Mouse (Mus musculus): ENCODE results near the gene Tspan32. TPM values are rescaled to one million over a fixed set of nuclear protein-coding genes. Genes with fewer than 3 reads are reported as not detected.

Gene Tspan32
- polyA plus RNA-seq, 1 experiment from 2014 or later: 4.4 TPM

GRCm38 (mm10) chr7:143041138-143041822 is 36.4 kb downstream of the Tspan32 start:
- DNase-seq (ENCODE audit: low spot score): no peak
- H3K4me1 ChIP-seq: peaks cover 17% of the 10 kb centered on the region
- no peaks in the 10 kb centered on the region for H3K27me3 ChIP-seq (replicated peaks; ENCODE audit: low read depth, poor library complexity, severe bottlenecking)
- WGBS: 82% methylated on average over 3 of the region's 3 CpGs
- no peaks in the 10 kb centered on the region for H3K9me3 ChIP-seq
- peak overlapping the region; percentile 21 for H3K27ac ChIP-seq (replicated peaks)
- H3K36me3 ChIP-seq (replicated peaks): no peaks in the 10 kb centered on the region
- no peak overlapping the region for H3K4me3 ChIP-seq

- peak overlapping the region; percentile 21 for H3K27ac ChIP-seq (replicated peaks)
Measured at GRCm38 (mm10) chr7:143042089-143042488, 37.2 kb downstream of the Tspan32 start.

GRCm38 (mm10) chr7:143042897-143043300 is 38.1 kb downstream of the Tspan32 start:
- Histone ChIP-seq H3K4me3 (no peak overlapping the region), H3K27ac (replicated peaks) (0 out of 2 replicates have a peak overlapping the region, but pooled peaks have one; percentile 21), H3K27me3 (replicated peaks; ENCODE audit: low read depth, poor library complexity, severe bottlenecking) (no peaks in the 10 kb centered on the region), H3K9me3 (no peaks in the 10 kb centered on the region), H3K4me1 (peaks cover 17% of the 10 kb centered on the region), H3K36me3 (replicated peaks) (no peaks in the 10 kb centered on the region)
- WGBS: 77% methylated on average over 3 of the region's 3 CpGs
- no peak for DNase-seq (ENCODE audit: low spot score)

More at GRCm38 (mm10) chr7:143042089-143042488, 37.2 kb downstream of the Tspan32 start:
- no peaks in the 10 kb centered on the region for H3K36me3 ChIP-seq (replicated peaks)
- H3K4me3 ChIP-seq: no peak overlapping the region
- no peaks in the 10 kb centered on the region for H3K27me3 ChIP-seq (replicated peaks; ENCODE audit: low read depth, poor library complexity, severe bottlenecking)
- WGBS: 65% methylated on average over 3 of the region's 3 CpGs
- no peaks in the 10 kb centered on the region for H3K9me3 ChIP-seq
- H3K4me1 ChIP-seq: peaks cover 17% of the 10 kb centered on the region
- DNase-seq (ENCODE audit: low spot score): no peak

GRCm38 (mm10) chr7:143044049-143044825 is 39.4 kb downstream of the Tspan32 start:
- H3K36me3 ChIP-seq (replicated peaks): no peaks in the 10 kb centered on the region
- H3K27me3 ChIP-seq (replicated peaks; ENCODE audit: low read depth, poor library complexity, severe bottlenecking): no peaks in the 10 kb centered on the region
- peaks cover 17% of the 10 kb centered on the region for H3K4me1 ChIP-seq
- no peaks in the 10 kb centered on the region for H3K9me3 ChIP-seq
- DNase-seq (ENCODE audit: low spot score): no peak
- WGBS: 96% methylated on average over 2 of the region's 2 CpGs
- no peak overlapping the region for H3K27ac ChIP-seq (replicated peaks)
- no peak overlapping the region for H3K4me3 ChIP-seq

GRCm38 (mm10) chr7:143044826-143045206 is 40.0 kb downstream of the Tspan32 start:
- H3K27ac ChIP-seq (replicated peaks): no peak overlapping the region
- no peak overlapping the region for H3K4me3 ChIP-seq
- no peak for DNase-seq (ENCODE audit: low spot score)
- H3K36me3 ChIP-seq (replicated peaks): no peaks in the 10 kb centered on the region
- H3K4me1 ChIP-seq: peaks cover 17% of the 10 kb centered on the region
- H3K9me3 ChIP-seq: no peaks in the 10 kb centered on the region
- no peaks in the 10 kb centered on the region for H3K27me3 ChIP-seq (replicated peaks; ENCODE audit: low read depth, poor library complexity, severe bottlenecking)

- H3K27me3 ChIP-seq (replicated peaks; ENCODE audit: low read depth, poor library complexity, severe bottlenecking): no peaks in the 10 kb centered on the region
- H3K9me3 ChIP-seq: no peaks in the 10 kb centered on the region
- no peak overlapping the region for H3K27ac ChIP-seq (replicated peaks)
- H3K4me3 ChIP-seq: no peak overlapping the region
- H3K4me1 ChIP-seq: peaks cover 16% of the 10 kb centered on the region
- DNase-seq (ENCODE audit: low spot score): no peak
- H3K36me3 ChIP-seq (replicated peaks): no peaks in the 10 kb centered on the region
- 85% methylated on average over 7 of the region's 7 CpGs for WGBS
Measured at GRCm38 (mm10) chr7:143046358-143046757, 41.5 kb downstream of the Tspan32 start.

GRCm38 (mm10) chr7:143049331-143049730 is 44.5 kb downstream of the Tspan32 start:
- 79% methylated on average over 3 of the region's 3 CpGs for WGBS
- no peak overlapping the region for H3K27ac ChIP-seq (replicated peaks)
- H3K9me3 ChIP-seq: no peaks in the 10 kb centered on the region
- H3K4me1 ChIP-seq: peaks cover 20% of the 10 kb centered on the region
- no peak for DNase-seq (ENCODE audit: low spot score)
- H3K36me3 ChIP-seq (replicated peaks): no peaks in the 10 kb centered on the region
- no peaks in the 10 kb centered on the region for H3K27me3 ChIP-seq (replicated peaks; ENCODE audit: low read depth, poor library complexity, severe bottlenecking)
- H3K4me3 ChIP-seq: no peak overlapping the region

- no peaks in the 10 kb centered on the region for H3K27me3 ChIP-seq (replicated peaks; ENCODE audit: low read depth, poor library complexity, severe bottlenecking)
- H3K36me3 ChIP-seq (replicated peaks): peaks cover 7% of the 10 kb centered on the region; the same call in 1 of the 2 replicates
- H3K4me3 ChIP-seq: no peak overlapping the region
- 93% methylated on average over 3 of the region's 3 CpGs for WGBS
- no peak overlapping the region for H3K27ac ChIP-seq (replicated peaks)
- no peak for DNase-seq (ENCODE audit: low spot score)
- no peaks in the 10 kb centered on the region for H3K9me3 ChIP-seq
- H3K4me1 ChIP-seq: peaks cover 28% of the 10 kb centered on the region
Measured at GRCm38 (mm10) chr7:143049841-143050816, 45.3 kb downstream of the Tspan32 start.

- Histone ChIP-seq H3K36me3 (replicated peaks) (peaks cover 19% of the 10 kb centered on the region), H3K4me1 (peaks cover 40% of the 10 kb centered on the region), H3K27ac (replicated peaks) (no peak overlapping the region), H3K9me3 (no peaks in the 10 kb centered on the region), H3K4me3 (no peak overlapping the region), H3K27me3 (replicated peaks; ENCODE audit: low read depth, poor library complexity, severe bottlenecking) (no peaks in the 10 kb centered on the region)
- 62% methylated on average over 2 of the region's 2 CpGs for WGBS
- no peak for DNase-seq (ENCODE audit: low spot score)
Measured at GRCm38 (mm10) chr7:143051316-143051715, 46.5 kb downstream of the Tspan32 start.

- peaks cover 47% of the 10 kb centered on the region for H3K4me1 ChIP-seq
- under 1% methylated on average over 37 of the region's 37 CpGs for WGBS
- peak within 1 kb of the TSS; percentile 94 for H3K27ac ChIP-seq (replicated peaks)
- H3K9me3 ChIP-seq: no peaks in the 10 kb centered on the region
- peaks cover 31% of the 10 kb centered on the region for H3K36me3 ChIP-seq (replicated peaks)
- no peaks in the 10 kb centered on the region for H3K27me3 ChIP-seq (replicated peaks; ENCODE audit: low read depth, poor library complexity, severe bottlenecking)
- peak within 1 kb of the TSS; percentile 82 for H3K4me3 ChIP-seq
- peak; percentile 91 for DNase-seq (ENCODE audit: low spot score)
Measured at GRCm38 (mm10) chr7:143052626-143053007, 47.8 kb downstream of the Tspan32 start, which contains the start of gene Cd81. Gene Cd81, plus strand, starts transcription at chr7:143052739.

- H3K27me3 ChIP-seq (replicated peaks; ENCODE audit: low read depth, poor library complexity, severe bottlenecking): no peaks in the 10 kb centered on the region
- H3K4me3 ChIP-seq: peak overlapping the region; percentile 82
- peaks cover 37% of the 10 kb centered on the region for H3K36me3 ChIP-seq (replicated peaks)
- DNase-seq (ENCODE audit: low spot score): peak; percentile 81
- WGBS: under 1% methylated on average over 46 of the region's 46 CpGs
- peaks cover 52% of the 10 kb centered on the region for H3K4me1 ChIP-seq
- no peaks in the 10 kb centered on the region for H3K9me3 ChIP-seq
- peak overlapping the region; percentile 94 for H3K27ac ChIP-seq (replicated peaks)
Measured at GRCm38 (mm10) chr7:143053008-143053899, 48.4 kb downstream of the Tspan32 start.
